Mouse (Mus musculus) T-helper 1 cell (primary cell): ENCODE measurements around the gene Rasl12.

Experiments used
- in situ Hi-C: fragments of 300-600 bp; cut with MboI, MseI; formaldehyde crosslinking; loops from one replicate; pipeline ENCODE4 v1.15.1; 2025; ENCODE audit warnings: high pct_unique_total_duplicates

Gene Rasl12

DNA sequence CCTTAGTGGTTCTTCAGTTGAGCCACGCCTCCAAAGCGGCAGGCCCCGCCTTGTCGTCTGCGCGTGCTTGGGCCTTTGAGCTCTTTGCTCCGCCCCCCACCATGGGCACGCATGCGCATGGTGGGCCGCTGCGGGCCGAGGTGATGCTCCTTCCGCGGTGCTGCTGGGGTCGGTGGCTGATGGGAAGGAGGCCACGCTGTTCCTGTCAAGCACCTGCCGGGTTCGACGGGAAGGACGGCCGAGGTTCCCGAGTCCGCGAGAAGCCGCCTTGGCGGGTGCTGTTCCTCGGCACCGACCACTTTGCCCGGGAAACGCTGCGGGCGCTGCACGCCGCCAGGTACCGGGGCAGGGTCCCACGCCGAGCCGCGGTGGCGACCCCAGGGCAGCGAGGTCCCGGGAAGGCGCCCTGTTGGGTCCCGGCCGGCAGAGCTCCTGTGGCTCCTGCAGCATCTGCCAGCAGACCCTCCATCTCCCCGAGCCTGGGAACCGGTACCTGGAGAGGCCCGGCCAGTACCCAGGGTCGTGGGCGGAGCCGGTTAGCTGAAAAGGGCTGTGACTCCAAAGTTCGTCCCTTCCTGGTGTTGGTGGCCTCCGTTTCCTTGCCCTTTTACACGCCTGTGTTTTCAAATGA lies 37.5 kb downstream of the Rasl12 start, which contains the start of gene Mtfmt:
Gene Mtfmt (plus strand): TSS at position 112 of the 631 bp plus-strand sequence.
- in situ Hi-C loops, result no loop called here

DNA sequence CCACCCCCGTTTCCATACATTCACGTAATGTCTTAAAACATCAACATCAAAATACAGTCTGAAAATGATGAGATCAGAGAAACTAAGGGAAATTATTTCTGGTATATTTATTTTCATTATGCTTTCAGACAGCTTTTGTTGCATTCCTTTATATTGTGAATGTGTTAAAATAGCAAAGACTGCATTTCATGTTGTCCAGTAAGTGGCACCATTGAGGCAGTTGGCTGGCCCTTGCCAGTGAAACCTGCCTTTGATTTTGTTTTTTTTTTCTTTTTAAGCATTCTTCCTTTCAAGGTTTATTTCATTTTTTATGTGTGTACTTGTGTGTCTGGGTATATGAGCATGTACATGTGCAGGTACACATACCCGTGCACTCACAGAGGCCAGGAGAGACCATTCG lies 46.4 kb downstream of the Rasl12 start:
- in situ Hi-C loops, result no loop called here

- in situ Hi-C loops, result no loop called here
Measured at GRCm38 (mm10) chr9:65447951-65448350, 49.6 kb downstream of the Rasl12 start.

GRCm38 (mm10) chr9:65458975-65459374 lies 60.7 kb downstream of the Rasl12 start:
- in situ Hi-C loops, result no loop called here

DNA sequence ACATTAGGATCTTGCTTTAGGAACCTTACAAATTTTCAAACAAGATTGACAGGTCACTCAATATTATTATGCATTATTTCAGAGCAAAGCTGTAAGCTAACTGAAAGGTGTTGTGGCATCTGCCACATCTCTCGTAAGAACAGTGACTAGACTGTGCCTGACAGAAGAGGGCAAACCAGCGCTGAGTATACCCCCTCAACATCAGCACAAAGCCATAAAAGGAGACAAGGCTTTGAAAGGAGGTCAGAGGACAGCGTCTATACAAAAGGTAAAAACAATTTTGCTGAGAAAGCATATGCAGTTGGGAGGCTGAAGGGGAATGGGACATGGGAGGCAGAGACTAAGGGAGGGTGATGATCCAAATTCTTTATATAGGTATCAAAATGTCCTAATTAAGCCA lies 61.9 kb downstream of the Rasl12 start:
- in situ Hi-C loops, result no loop called here

DNA sequence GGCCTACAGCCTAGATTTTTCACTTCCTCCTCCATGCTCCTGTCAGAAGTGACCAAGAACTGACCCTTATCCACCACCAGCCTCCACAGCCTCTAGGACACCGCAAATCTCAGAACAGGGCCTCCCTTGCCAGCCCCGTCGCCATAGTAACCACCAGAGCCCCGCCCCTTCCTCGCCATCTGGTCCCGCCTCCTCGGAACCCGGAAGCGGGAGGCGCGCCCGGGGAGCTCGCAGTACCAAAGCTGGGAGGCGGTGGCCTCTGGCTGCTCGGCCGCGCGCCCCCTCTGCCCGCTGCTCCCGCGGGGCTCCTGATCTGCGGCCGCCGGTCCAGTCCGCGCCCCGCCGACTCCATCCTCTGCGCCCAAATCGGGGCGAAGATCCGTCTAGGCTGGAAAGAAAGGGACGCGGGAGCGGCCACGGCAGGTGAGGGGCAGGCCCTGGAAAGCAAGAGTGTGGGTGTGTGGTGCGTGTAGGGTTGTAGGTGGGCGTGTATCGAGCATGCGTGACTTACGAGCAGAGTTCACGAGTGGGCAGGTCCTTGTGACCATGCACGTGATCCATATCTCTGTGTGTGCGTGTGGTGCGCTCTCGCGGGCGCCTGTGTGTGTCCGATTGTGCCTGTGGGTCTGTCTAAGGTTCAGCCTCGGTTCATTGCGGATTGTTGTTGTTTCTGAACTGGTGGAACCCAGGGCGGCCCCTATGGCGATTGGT lies 62.6 kb downstream of the Rasl12 start, which contains the start of gene Spg21:
Gene Spg21 (plus strand): TSS at position 216 of the 711 bp plus-strand sequence.
- in situ Hi-C loops, result no loop called here

DNA sequence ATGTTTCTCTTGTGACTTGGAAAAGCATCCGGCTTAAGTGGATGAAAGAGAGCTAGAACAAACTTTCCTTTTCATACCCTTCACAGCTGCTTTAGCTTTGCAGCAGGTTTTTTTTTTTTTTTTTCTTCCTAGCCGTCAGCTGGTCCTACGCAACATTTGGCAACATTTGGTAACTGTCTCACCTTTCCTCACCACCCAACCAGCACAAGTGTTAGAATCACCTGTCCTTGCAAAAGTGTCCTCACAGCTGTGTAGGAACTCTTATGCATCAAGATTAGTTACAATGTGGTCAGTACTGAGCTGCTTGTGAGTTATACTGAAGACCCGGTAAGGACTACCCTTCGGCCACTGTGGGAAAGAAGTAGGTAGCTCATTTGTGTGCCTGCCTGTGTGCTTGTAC lies 64.2 kb downstream of the Rasl12 start:
- in situ Hi-C loops, result no loop called here

- in situ Hi-C loops, result no loop called here
Measured at GRCm38 (mm10) chr9:65464161-65464560, 65.9 kb downstream of the Rasl12 start.
